Mouse (Mus musculus) cerebellum, adult 2 months (tissue): ENCODE results near the gene Fam184a. TPM values are rescaled to one million over a fixed set of nuclear protein-coding genes. Genes with fewer than 3 reads are reported as not detected.

Source experiments
- DNase-seq, 2 experiments: peaks; one replicate each; pipeline ENCODE4 v3.0.0; 2021
- H3K27ac ChIP-seq: fragments of 200-500 bp; 2 replicates; pipeline ENCODE4 v1.5.1; 2012; ENCODE audit warnings: low read length, control low read depth, inconsistent platforms; ENCODE audit not compliant: insufficient read depth
- H3K27me3 ChIP-seq: fragments of 200-500 bp; 2 replicates; pipeline ENCODE4 v1.6.1; 2012; ENCODE audit warnings: inconsistent platforms, mild to moderate bottlenecking, low read length, moderate library complexity; ENCODE audit not compliant: control insufficient read depth, insufficient read depth
- H3K4me1 ChIP-seq: fragments of 200-500 bp; 2 replicates; pipeline ENCODE4 v1.6.1; 2011; ENCODE audit warnings: low read length; ENCODE audit not compliant: control insufficient read depth, insufficient read depth
- H3K4me3 ChIP-seq: fragments of 200-500 bp; replicated peaks from 2 replicates; pipeline ENCODE3; 2011; ENCODE audit warnings: mild to moderate bottlenecking, low read depth, low read length, control low read depth; ENCODE audit not compliant: insufficient read depth
- CTCF ChIP-seq: fragments of 200-500 bp; IDR thresholded peaks from 2 replicates; pipeline ENCODE4 v1.5.1; 2011; ENCODE audit warnings: low read depth, mild to moderate bottlenecking, control low read depth, low read length, moderate library complexity, borderline replicate concordance; ENCODE audit not compliant: insufficient read depth
- POLR2A ChIP-seq: fragments of 200-500 bp; IDR thresholded peaks from 2 replicates; pipeline ENCODE4 v1.6.1; 2011; ENCODE audit warnings: low read length, control low read depth, borderline replicate concordance; ENCODE audit not compliant: insufficient read depth
- WGBS: fragments of 180-500 bp; shearing (Covaris S2); methylation state at CpG from one replicate; pipeline ENCODE4 v1.1.7; 2018; 5-methylcytosine and 5-hydroxymethylcytosine counted together
- polyA plus RNA-seq: library from polyadenylated mRNA; depleted of rRNA; stranded (reverse); fragments of >200 nt; gene quantifications from 2 replicates; pipeline ENCODE4 v1.2.3, GENCODE M21; 2012

Gene Fam184a
- polyA plus RNA-seq, 1 experiment, result 30.3 TPM

- WGBS, result 67% methylated on average over 1 of the region's 1 CpGs
- no peak for DNase-seq
- H3K4me3 ChIP-seq, result no peak overlapping the region
- peaks cover 18% of the 10 kb centered on the region; the same call in 1 of the 2 replicates for H3K4me1 ChIP-seq
- H3K27ac ChIP-seq, result no peak overlapping the region
- TF ChIP-seq CTCF, result no peak
- no peak for TF ChIP-seq POLR2A
- H3K27me3 ChIP-seq, result no peaks in the 10 kb centered on the region
These were observed 137.0 kb downstream of the Fam184a start for GRCm38 (mm10) chr10:53613955-53614354.

GRCm38 (mm10) chr10:53612172-53612571, 138.8 kb downstream of the Fam184a start:
- H3K4me3 ChIP-seq, result no peak overlapping the region
- H3K27ac ChIP-seq, result no peak overlapping the region
- no peak; the same call in 1 of the 2 replicates for TF ChIP-seq CTCF
- peak; percentile 33; the same call in 1 of the 2 replicates for TF ChIP-seq POLR2A
- peaks cover 18% of the 10 kb centered on the region; the same call in 1 of the 2 replicates for H3K4me1 ChIP-seq
- peak; percentile 73 to 92 for DNase-seq
- H3K27me3 ChIP-seq, result no peaks in the 10 kb centered on the region
- WGBS, result 8% methylated on average over 1 of the region's 1 CpGs

GRCm38 (mm10) chr10:53608274-53608673, 142.6 kb downstream of the Fam184a start:
- Histone ChIP-seq H3K4me3 (no peak overlapping the region), H3K27ac (no peak overlapping the region), H3K4me1 (peaks cover 4% of the 10 kb centered on the region; the same call in 1 of the 2 replicates), H3K27me3 (no peaks in the 10 kb centered on the region)
- no peak for DNase-seq
- no peak for TF ChIP-seq POLR2A
- no peak for TF ChIP-seq CTCF
- 72% methylated on average over 2 of the region's 2 CpGs for WGBS

- no peak for DNase-seq
- Histone ChIP-seq H3K27me3 (no peaks in the 10 kb centered on the region), H3K4me3 (no peak overlapping the region), H3K27ac (no peak overlapping the region), H3K4me1 (no peaks in the 10 kb centered on the region; the same call in 1 of the 2 replicates)
- WGBS, result 59% methylated on average over 2 of the region's 2 CpGs
- no peak for TF ChIP-seq POLR2A
- no peak for TF ChIP-seq CTCF
These were observed 145.6 kb downstream of the Fam184a start for GRCm38 (mm10) chr10:53605328-53605727.

GRCm38 (mm10) chr10:53598821-53599220, 152.1 kb downstream of the Fam184a start:
- TF ChIP-seq CTCF (0 out of 2 replicates have a peak, but pooled peaks have one; percentile 2), POLR2A (no peak)
- no peak for DNase-seq
- 52% methylated on average over 5 of the region's 5 CpGs for WGBS
- Histone ChIP-seq H3K27ac (no peak overlapping the region), H3K4me1 (peaks cover 2% of the 10 kb centered on the region; the same call in 1 of the 2 replicates), H3K4me3 (no peak overlapping the region), H3K27me3 (no peaks in the 10 kb centered on the region)

GRCm38 (mm10) chr10:53597121-53597881, 153.6 kb downstream of the Fam184a start:
- Histone ChIP-seq H3K27me3 (no peaks in the 10 kb centered on the region), H3K4me3 (peak overlapping the region; percentile 87), H3K4me1 (peaks cover 2% of the 10 kb centered on the region; the same call in 1 of the 2 replicates), H3K27ac (peak overlapping the region; percentile 29)
- under 1% methylated on average over 92 of the region's 99 CpGs for WGBS
- DNase-seq, result peak in 1 of 2 experiments; percentile 55
- TF ChIP-seq CTCF (no peak), POLR2A (no peak)

- WGBS, result 1% methylated on average over 52 of the region's 52 CpGs
- TF ChIP-seq CTCF (peak; percentile 64; the same call in 1 of the 2 replicates), POLR2A (peak; percentile 35; the same call in 1 of the 2 replicates)
These were observed 154.2 kb downstream of the Fam184a start, which contains the start of gene Asf1a for GRCm38 (mm10) chr10:53596677-53597120. Gene Asf1a (plus strand): TSS chr10:53596757.

More at GRCm38 (mm10) chr10:53596677-53597120, 154.2 kb downstream of the Fam184a start, which contains the start of gene Asf1a:
- H3K4me1 ChIP-seq, result peaks cover 2% of the 10 kb centered on the region; the same call in 1 of the 2 replicates
- H3K27me3 ChIP-seq, result no peaks in the 10 kb centered on the region
- peak within 1 kb of the TSS; percentile 96 for H3K4me3 ChIP-seq
- peak; percentile 97 to 98 for DNase-seq
- H3K27ac ChIP-seq, result peak within 1 kb of the TSS; percentile 94
